Mouse (Mus musculus) adrenal gland (tissue): Measurements from ENCODE around the gene Gm1123.

ENCODE experiments used
- intact Hi-C: fragments of 180-260 bp; cut with DNase I; formaldehyde crosslinking; loops from one replicate; pipeline ENCODE4 v1.15.1; 2025

Gene Gm1123

GRCm38 (mm10) chr9:98959851-98960250 lies 75.7 kb downstream of the Gm1123 start:
- intact Hi-C loops = loop anchor here (2.0 to 10.0 kb wide), 2 partner anchors 315 to 345 kb away; no protein-coding TSS in a partner anchor

DNA sequence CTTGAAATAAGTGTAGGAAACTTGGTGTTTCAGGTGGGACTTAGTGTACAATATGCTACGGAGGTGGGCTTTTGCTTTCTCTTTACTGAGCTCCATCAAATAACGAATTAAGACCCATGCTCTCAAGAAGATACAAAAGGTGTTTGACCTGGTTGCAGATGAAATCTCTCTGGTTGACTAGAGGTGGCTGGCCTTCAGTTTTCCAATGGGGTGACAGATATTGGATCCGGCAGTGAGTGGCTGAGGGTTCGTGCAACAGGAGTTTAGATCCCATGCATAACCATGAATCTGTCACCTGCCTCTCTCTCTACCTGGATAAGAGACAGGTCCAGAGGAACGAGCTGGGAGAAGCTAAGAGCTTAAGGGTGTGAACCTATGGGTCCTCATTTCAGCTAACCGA lies 76.9 kb downstream of the Gm1123 start:
- intact Hi-C loops = loop anchor here (10.0 kb wide), 1 partner anchor 314 kb away; no protein-coding TSS in a partner anchor

- intact Hi-C loops = loop anchor here (10.0 kb wide), 1 partner anchor 313 kb away; no protein-coding TSS in a partner anchor
Observed at GRCm38 (mm10) chr9:98957751-98958351, 77.7 kb downstream of the Gm1123 start.
